Mouse (Mus musculus) embryonic facial prominence, embryonic 15.5 days (tissue): ENCODE data around the gene H2-Q7. TPM values are rescaled to one million over a fixed set of nuclear protein-coding genes. Genes with fewer than 3 reads are reported as not detected.

Experiments
- ATAC-seq: fragments of 200-750 bp; cut with Nextera tagmentation; 2 replicates; pipeline ENCODE4 v1.8.0; 2017; ENCODE audit warnings: low read depth, moderate TSS enrichment; ENCODE audit not compliant: insufficient number of reproducible peaks, low FRiP score, low TSS enrichment
- H3K27ac ChIP-seq: fragments of 300-500 bp; sonication (generic); replicated peaks from 2 replicates; pipeline ENCODE4 v1.5.1; 2015; ENCODE audit warnings: mild to moderate bottlenecking, inconsistent platforms
- H3K27me3 ChIP-seq: fragments of 300-500 bp; sonication (generic); 2 replicates; pipeline ENCODE4 v1.6.1; 2015; ENCODE audit warnings: inconsistent platforms
- H3K36me3 ChIP-seq: fragments of 300-500 bp; sonication (generic); 2 replicates; pipeline ENCODE4 v1.6.1; 2015; ENCODE audit warnings: mild to moderate bottlenecking, inconsistent platforms
- H3K4me1 ChIP-seq: fragments of 300-500 bp; sonication (generic); 2 replicates; pipeline ENCODE4 v1.6.1; 2015; ENCODE audit warnings: inconsistent platforms
- H3K4me2 ChIP-seq: fragments of 300-500 bp; sonication (generic); replicated peaks from 2 replicates; pipeline ENCODE4 v1.6.1; 2015; ENCODE audit warnings: mild to moderate bottlenecking, inconsistent platforms
- H3K4me3 ChIP-seq: fragments of 300-500 bp; sonication (generic); replicated peaks from 2 replicates; pipeline ENCODE4 v1.5.1; 2015; ENCODE audit warnings: mild to moderate bottlenecking, inconsistent platforms
- H3K9ac ChIP-seq: fragments of 300-500 bp; sonication (generic); 2 replicates; pipeline ENCODE4 v1.6.1; 2015; ENCODE audit warnings: inconsistent platforms
- H3K9me3 ChIP-seq: fragments of 300-500 bp; sonication (generic); replicated peaks from 2 replicates; pipeline ENCODE4 v1.6.1; 2016; ENCODE audit warnings: inconsistent platforms
- WGBS: fragments of 180-500 bp; shearing (Covaris S2); methylation state at CpG from one replicate; pipeline ENCODE4 v1.1.7; 2015; 5-methylcytosine and 5-hydroxymethylcytosine counted together
- polyA plus RNA-seq: library from polyadenylated mRNA; unstranded; fragments of >200 nt; fragmentation: Nextera tagmentation; extraction: Ambion mirVana; gene quantifications from 2 replicates; pipeline ENCODE4 v1.2.1, GENCODE M21; 2015

H2-Q7 gene
- polyA plus RNA-seq, 1 experiment from 2014 or later = 2.2 TPM

DNA sequence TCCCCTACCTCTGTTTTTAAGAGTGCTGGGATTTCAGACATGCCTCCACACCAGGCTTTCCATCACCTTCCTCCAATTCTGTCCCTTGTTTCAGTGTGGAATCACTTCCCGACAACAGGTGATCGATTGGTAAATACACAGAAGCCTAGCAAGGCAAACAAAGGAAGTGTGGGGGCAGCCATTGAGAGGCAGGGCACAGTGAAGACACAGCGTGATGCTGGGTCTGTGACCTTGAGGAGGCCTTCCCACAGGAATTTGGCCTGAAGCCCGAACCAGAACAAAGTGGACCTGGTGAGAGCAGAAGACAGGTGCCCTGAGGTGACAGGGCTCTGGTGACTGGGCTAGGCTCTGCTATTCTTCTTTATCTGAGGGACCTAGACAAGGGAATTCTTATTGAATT is 46.7 kb downstream of the H2-Q7 start:
- 33% methylated on average over 4 of the region's 4 CpGs for WGBS
- Histone ChIP-seq H3K4me3 (no peak overlapping the region), H3K27me3 (no peaks in the 10 kb centered on the region), H3K4me1 (0 out of 2 replicates have a peak, but pooled peaks cover 2% of the 10 kb centered on the region), H3K27ac (no peak overlapping the region), H3K9ac (no peak overlapping the region), H3K36me3 (no peaks in the 10 kb centered on the region), H3K4me2 (no peak overlapping the region), H3K9me3 (no peaks in the 10 kb centered on the region)
- no peak for ATAC-seq

DNA sequence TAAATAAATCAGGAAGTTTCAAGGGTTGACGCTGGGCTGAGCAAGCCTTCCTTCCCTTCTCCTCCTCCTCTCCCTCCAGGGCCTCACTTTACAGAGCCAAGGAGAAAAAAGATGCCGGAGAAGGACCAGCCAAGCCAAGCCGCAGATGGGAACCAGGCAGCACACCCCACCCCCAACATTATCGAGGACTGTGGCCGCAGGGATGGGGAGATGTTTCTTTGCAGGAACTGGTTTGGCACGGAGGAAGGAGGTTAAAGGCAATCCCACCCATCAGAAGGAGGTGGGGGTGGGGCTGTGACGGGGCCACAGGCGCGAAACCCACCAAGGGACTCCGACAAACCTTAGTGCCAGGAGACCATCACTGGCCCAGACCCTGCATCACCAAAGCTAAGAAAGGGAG is 47.8 kb downstream of the H2-Q7 start:
- Histone ChIP-seq H3K36me3 (no peaks in the 10 kb centered on the region), H3K27ac (no peak overlapping the region), H3K9ac (no peak overlapping the region), H3K27me3 (no peaks in the 10 kb centered on the region), H3K4me2 (no peak overlapping the region), H3K9me3 (no peaks in the 10 kb centered on the region), H3K4me3 (no peak overlapping the region), H3K4me1 (0 out of 2 replicates have a peak, but pooled peaks cover 2% of the 10 kb centered on the region)
- no peak for ATAC-seq
- 45% methylated on average over 10 of the region's 10 CpGs for WGBS

DNA sequence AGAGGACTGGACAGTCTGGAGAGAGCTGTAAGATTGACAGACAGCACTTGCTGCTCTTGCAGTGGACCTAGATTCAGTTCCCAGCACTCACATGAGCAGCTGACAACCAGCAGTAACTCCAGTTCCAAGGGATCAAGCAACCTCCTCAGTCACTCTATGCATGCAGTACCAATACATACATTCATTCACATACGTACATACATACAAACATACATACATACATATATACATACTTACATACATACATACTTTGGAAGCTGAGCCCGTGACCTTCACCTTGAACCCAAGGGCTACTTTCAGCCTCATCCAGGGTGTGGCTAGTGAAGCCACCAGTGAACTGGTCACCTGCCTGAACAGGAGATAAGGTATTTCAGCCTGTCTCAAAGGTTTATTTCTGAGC is 49.1 kb downstream of the H2-Q7 start:
- H3K36me3 ChIP-seq = no peaks in the 10 kb centered on the region
- H3K9ac ChIP-seq = no peak overlapping the region
- ATAC-seq = no peak
- no peaks in the 10 kb centered on the region for H3K9me3 ChIP-seq
- H3K27ac ChIP-seq = no peak overlapping the region
- no peak overlapping the region for H3K4me2 ChIP-seq
- WGBS = 88% methylated on average over 2 of the region's 2 CpGs
- 0 out of 2 replicates have a peak, but pooled peaks cover 2% of the 10 kb centered on the region for H3K4me1 ChIP-seq
- H3K4me3 ChIP-seq = no peak overlapping the region
- no peaks in the 10 kb centered on the region for H3K27me3 ChIP-seq

DNA sequence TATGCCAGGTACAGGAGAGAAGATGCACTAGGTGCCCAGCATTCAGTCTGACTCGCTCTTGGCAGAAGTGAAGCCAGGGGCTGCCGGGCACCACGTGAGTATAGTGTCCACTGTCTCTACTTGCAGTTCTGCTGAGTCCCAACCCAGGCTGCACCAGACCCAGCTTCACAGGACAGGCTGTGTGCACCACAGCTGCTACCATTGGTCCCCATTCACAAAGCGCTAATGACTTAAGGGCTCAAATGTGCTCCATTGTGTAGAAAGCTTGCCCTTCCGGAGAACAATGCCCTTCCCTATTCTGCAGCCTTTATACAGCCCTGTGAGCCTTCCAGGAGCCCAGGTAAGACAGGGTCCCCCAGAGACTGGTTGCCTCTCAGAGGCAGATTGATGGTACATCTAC is 51.4 kb downstream of the H2-Q7 start:
- ATAC-seq = no peak
- Histone ChIP-seq H3K9me3 (no peaks in the 10 kb centered on the region), H3K36me3 (no peaks in the 10 kb centered on the region), H3K4me3 (no peak overlapping the region), H3K27me3 (no peaks in the 10 kb centered on the region), H3K4me1 (0 out of 2 replicates have a peak, but pooled peaks cover 2% of the 10 kb centered on the region), H3K27ac (no peak overlapping the region), H3K4me2 (no peak overlapping the region), H3K9ac (no peak overlapping the region)
- 64% methylated on average over 5 of the region's 5 CpGs for WGBS

Other genes starting within 250 kb of the H2-Q7 start
- 2.3 and 2.9 TPM in 2 replicates for gene Ltb, start 244.7 kb upstream of the H2-Q7 start, polyA plus RNA-seq
- 0.47 and 0.76 TPM in 2 replicates for gene Tnf, start 237.1 kb upstream of the H2-Q7 start, polyA plus RNA-seq
- gene Lta, start 233.8 kb upstream of the H2-Q7 start, polyA plus RNA-seq = 0.27 and 0.32 TPM in 2 replicates
- 0.57 TPM in 1 of 2 replicates, not detected in the other for gene Gm16181, start 218.3 kb upstream of the H2-Q7 start, polyA plus RNA-seq
- gene Atp6v1g2, start 205.5 kb upstream of the H2-Q7 start, polyA plus RNA-seq = 4.1 and 4.4 TPM in 2 replicates
- gene Nfkbil1, start 203.4 kb upstream of the H2-Q7 start, polyA plus RNA-seq = 11.8 and 12.7 TPM in 2 replicates
- gene Ddx39b, start 197.4 kb upstream of the H2-Q7 start, polyA plus RNA-seq = 406 and 413 TPM in 2 replicates
- gene H2-D1, start 176.4 kb upstream of the H2-Q7 start, polyA plus RNA-seq = 81.6 and 82.0 TPM in 2 replicates
- gene H2-Q1, start 118.8 kb upstream of the H2-Q7 start, polyA plus RNA-seq = not detected in 2 replicates
- gene H2-Q2, start 96.9 kb upstream of the H2-Q7 start, polyA plus RNA-seq = 0.47 TPM in 1 of 2 replicates, not detected in the other
- 2.4 and 2.7 TPM in 2 replicates for gene H2-Q4, start 59.5 kb upstream of the H2-Q7 start, polyA plus RNA-seq
- gene H2-Q6, start 14.3 kb upstream of the H2-Q7 start, polyA plus RNA-seq = 0.14 and 0.28 TPM in 2 replicates
- 0.73 and 0.93 TPM in 2 replicates for gene H2-Q10, start 30.9 kb downstream of the H2-Q7 start, polyA plus RNA-seq
- gene Pou5f1, start 66.9 kb downstream of the H2-Q7 start, polyA plus RNA-seq = not detected in 2 replicates
- gene Tcf19, start 77.7 kb downstream of the H2-Q7 start, polyA plus RNA-seq = 86.0 and 86.2 TPM in 2 replicates
- gene Cchcr1, start 77.9 kb downstream of the H2-Q7 start, polyA plus RNA-seq = 18.3 and 20.7 TPM in 2 replicates
- gene Psors1c2, start 94.0 kb downstream of the H2-Q7 start, polyA plus RNA-seq = 20.4 and 22.7 TPM in 2 replicates
- 12.1 and 12.5 TPM in 2 replicates for gene Cdsn, start 113.0 kb downstream of the H2-Q7 start, polyA plus RNA-seq
- gene 2300002M23Rik, start 128.3 kb downstream of the H2-Q7 start, polyA plus RNA-seq = 21.5 and 39.7 TPM in 2 replicates
- gene Sfta2, start 162.4 kb downstream of the H2-Q7 start, polyA plus RNA-seq = 0.25 and 0.81 TPM in 2 replicates
- 0.17 TPM in 1 of 2 replicates, not detected in the other for gene Gm9573, start 187.5 kb downstream of the H2-Q7 start, polyA plus RNA-seq
- gene Mucl3, start 204.5 kb downstream of the H2-Q7 start, polyA plus RNA-seq = 0.36 TPM in 1 of 2 replicates, not detected in the other
- 16.6 and 19.0 TPM in 2 replicates for gene Vars2, start 228.4 kb downstream of the H2-Q7 start, polyA plus RNA-seq
- 35.4 and 39.5 TPM in 2 replicates for gene Gtf2h4, start 234.6 kb downstream of the H2-Q7 start, polyA plus RNA-seq